Mouse (Mus musculus) hindbrain, embryonic 12.5 days (tissue): ENCODE measurements around the gene Nup153. TPM values are rescaled to one million over a fixed set of nuclear protein-coding genes. Genes with fewer than 3 reads are reported as not detected.

Experiments
- polyA plus RNA-seq: library from polyadenylated mRNA; unstranded; fragments of >200 nt; fragmentation: Nextera tagmentation; extraction: Ambion mirVana; gene quantifications from 2 replicates; pipeline ENCODE4 v1.2.1, GENCODE M21; 2016

Gene Nup153
- polyA plus RNA-seq, 1 experiment from 2014 or later: 40.5 TPM

Other genes starting within 250 kb of the Nup153 start
- 9.4 and 10.2 TPM in 2 replicates for gene Cap2, start 226.1 kb downstream of the Nup153 start, polyA plus RNA-seq
- 22.9 and 24.9 TPM in 2 replicates for gene Fam8a1, start 58.4 kb downstream of the Nup153 start, polyA plus RNA-seq
- gene Kif13a, start 201.9 kb upstream of the Nup153 start, polyA plus RNA-seq: 22.3 and 23.9 TPM in 2 replicates